Mouse (Mus musculus) midbrain, embryonic 10.5 days (tissue): ENCODE measurements around the gene Tnfrsf1b. TPM values are rescaled to one million over a fixed set of nuclear protein-coding genes. Genes with fewer than 3 reads are reported as not detected.
A peak's percentile ranks its signal among the peaks of the same experiment; 100 is the strongest.

Experiments used
- DNase-seq: peaks from one replicate; pipeline ENCODE4 v3.0.0-alpha.2; 2017; ENCODE audit warnings: low spot score
- H3K27ac ChIP-seq: fragments of 300-500 bp; sonication (generic); replicated peaks from 2 replicates; pipeline ENCODE4 v1.5.1; 2016; ENCODE audit warnings: mild to moderate bottlenecking
- H3K27me3 ChIP-seq: fragments of 300-500 bp; sonication (generic); 2 replicates; pipeline ENCODE4 v1.6.1; 2016; ENCODE audit warnings: low read depth, mild to moderate bottlenecking; ENCODE audit not compliant: poor library complexity, severe bottlenecking
- H3K36me3 ChIP-seq: fragments of 300-500 bp; sonication (generic); 2 replicates; pipeline ENCODE4 v1.6.1; 2016; ENCODE audit warnings: mild to moderate bottlenecking, moderate library complexity
- H3K4me1 ChIP-seq: fragments of 300-500 bp; sonication (generic); 2 replicates; pipeline ENCODE4 v1.6.1; 2016
- H3K4me3 ChIP-seq: fragments of 300-500 bp; sonication (generic); 2 replicates; pipeline ENCODE4 v1.5.1; 2016; ENCODE audit warnings: mild to moderate bottlenecking, moderate library complexity
- H3K9me3 ChIP-seq: fragments of 300-500 bp; sonication (generic); replicated peaks from 2 replicates; pipeline ENCODE4 v1.6.1; 2016; ENCODE audit warnings: mild to moderate bottlenecking
- WGBS: fragments of 180-500 bp; shearing (Covaris S2); methylation state at CpG from one replicate; pipeline ENCODE4 v1.1.7; 2016; 5-methylcytosine and 5-hydroxymethylcytosine counted together
- polyA plus RNA-seq: library from polyadenylated mRNA; unstranded; fragments of >200 nt; fragmentation: Nextera tagmentation; extraction: Ambion mirVana; gene quantifications from 2 replicates; pipeline ENCODE4 v1.2.1, GENCODE M21; 2016

Gene Tnfrsf1b
- polyA plus RNA-seq, 1 experiment from 2014 or later: 2.6 TPM

DNA sequence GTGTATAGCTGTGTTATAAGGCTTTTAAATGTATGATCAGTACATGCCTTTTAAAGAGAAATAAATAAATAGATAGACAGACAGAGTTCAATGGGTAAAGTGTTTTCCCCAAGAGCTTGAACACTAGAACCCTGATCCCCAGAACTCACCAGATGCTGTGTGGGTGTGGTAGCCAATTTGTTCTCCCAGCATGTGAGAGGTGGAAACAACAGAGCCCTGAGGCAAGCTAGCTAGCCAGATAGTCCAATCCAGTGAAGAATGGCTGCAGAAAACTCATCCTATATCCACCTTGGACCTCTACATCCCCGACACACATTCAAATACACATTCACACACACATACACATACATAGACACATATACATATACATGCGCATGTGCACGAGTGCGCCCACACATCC lies 4.9 kb upstream of the Tnfrsf1b start:
- H3K36me3 ChIP-seq: no peaks in the 10 kb centered on the region
- no peak for DNase-seq
- 93% methylated on average over 4 of the region's 4 CpGs for WGBS

DNA sequence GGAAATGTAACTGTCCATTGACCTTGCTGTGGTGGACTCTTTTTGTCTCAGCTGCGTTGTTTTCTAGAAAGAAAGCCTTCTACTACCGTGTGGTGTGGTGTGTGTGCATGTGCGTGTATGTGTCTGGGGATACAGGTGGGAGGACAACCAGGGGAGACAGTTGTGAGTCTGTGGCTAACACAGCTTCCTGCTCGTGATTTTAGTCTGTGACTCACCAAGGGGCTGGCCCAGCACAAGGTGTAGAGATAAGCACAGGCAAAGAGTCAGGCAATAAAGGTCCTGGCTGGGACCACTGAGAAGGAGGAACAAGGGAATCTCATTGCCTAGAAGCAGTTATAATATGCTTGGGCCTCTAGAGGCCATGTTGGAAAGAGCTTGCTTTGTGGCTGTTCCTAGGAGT lies 3.3 kb upstream of the Tnfrsf1b start:
- 86% methylated on average over 4 of the region's 4 CpGs for WGBS
- no peak for DNase-seq
- Histone ChIP-seq H3K4me3 (no peak overlapping the region), H3K36me3 (no peaks in the 10 kb centered on the region), H3K9me3 (no peaks in the 10 kb centered on the region), H3K27me3 (peaks cover 35% of the 10 kb centered on the region), H3K27ac (no peak overlapping the region), H3K4me1 (peaks cover 14% of the 10 kb centered on the region)

More for the DNA sequence above, 4.9 kb upstream of the Tnfrsf1b start:
- Histone ChIP-seq H3K4me3 (no peak overlapping the region), H3K27ac (no peak overlapping the region), H3K27me3 (peaks cover 20% of the 10 kb centered on the region), H3K4me1 (peaks cover 5% of the 10 kb centered on the region), H3K9me3 (no peaks in the 10 kb centered on the region)

DNA sequence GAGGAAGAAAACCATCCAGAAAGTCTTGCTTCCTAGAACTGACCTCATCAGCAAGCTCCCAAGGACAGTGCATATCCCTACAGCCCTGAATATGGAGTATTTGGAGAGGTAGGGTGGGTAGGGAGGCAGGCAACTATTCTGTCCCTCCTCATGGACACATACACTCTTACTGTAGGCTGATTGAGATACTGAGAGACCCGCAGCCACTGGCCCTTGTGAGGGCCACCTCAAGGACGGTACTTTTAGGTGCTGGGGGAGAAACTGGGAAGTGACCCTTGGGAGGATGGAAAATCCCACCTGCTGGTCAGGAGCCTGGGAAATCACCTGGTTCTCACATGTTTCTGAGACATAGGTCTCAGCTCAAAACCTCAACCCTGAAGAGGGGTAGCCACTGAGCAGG lies 886 bp upstream of the Tnfrsf1b start:
- DNase-seq: no peak
- H3K4me3 ChIP-seq: no peak overlapping the region
- peaks cover 14% of the 10 kb centered on the region for H3K4me1 ChIP-seq
- H3K27ac ChIP-seq: no peak overlapping the region
- H3K36me3 ChIP-seq: no peaks in the 10 kb centered on the region
- WGBS: 70% methylated on average over 2 of the region's 2 CpGs
- peaks cover 42% of the 10 kb centered on the region for H3K27me3 ChIP-seq
- H3K9me3 ChIP-seq: no peaks in the 10 kb centered on the region

DNA sequence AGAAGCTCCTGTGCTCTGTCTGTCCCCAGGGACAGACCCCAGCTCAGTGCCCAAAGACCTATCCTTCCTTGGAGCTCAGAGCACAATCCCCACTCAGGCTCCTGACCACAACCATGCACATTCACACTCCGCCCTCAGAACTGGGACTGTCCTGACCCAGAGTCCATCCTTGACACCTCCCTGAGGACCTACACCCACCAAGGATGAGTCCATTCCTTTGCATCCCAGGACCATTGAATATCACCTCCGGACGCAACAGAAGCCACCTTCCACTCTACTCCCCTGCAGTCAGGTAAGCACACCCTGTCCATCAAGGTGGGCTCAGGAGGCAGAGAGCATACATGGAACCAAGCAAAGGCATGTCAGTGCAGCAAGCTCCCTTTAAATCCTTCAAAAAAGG lies 1.1 kb downstream of the Tnfrsf1b start:
- DNase-seq: no peak
- Histone ChIP-seq H3K27me3 (peaks cover 42% of the 10 kb centered on the region), H3K27ac (no peak overlapping the region), H3K9me3 (no peaks in the 10 kb centered on the region), H3K4me3 (peak overlapping the region; percentile 62), H3K36me3 (no peaks in the 10 kb centered on the region), H3K4me1 (peaks cover 14% of the 10 kb centered on the region)
- WGBS: 89% methylated on average over 3 of the region's 3 CpGs

DNA sequence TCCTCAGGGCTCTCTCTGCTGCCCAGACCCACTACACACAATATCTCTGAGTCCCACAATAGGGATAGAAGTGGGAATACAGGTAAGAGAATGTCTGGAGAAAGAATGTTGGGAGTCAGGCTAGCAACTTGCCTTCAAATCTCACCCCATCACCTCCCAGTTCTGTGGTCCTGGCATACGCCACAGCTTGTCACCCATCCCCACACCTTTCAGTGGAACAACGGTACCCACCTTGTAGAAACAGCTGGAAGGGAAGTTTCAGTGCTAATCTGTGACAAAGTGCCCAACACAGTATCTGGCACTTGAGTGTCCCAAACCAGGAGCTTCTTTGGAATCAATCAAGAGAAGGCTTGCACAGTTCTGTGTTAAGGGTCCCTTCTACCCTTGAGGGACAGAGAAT lies 2.0 kb downstream of the Tnfrsf1b start:
- no peaks in the 10 kb centered on the region for H3K36me3 ChIP-seq
- no peak for DNase-seq
- WGBS: 92% methylated on average over 2 of the region's 2 CpGs
- peaks cover 14% of the 10 kb centered on the region for H3K4me1 ChIP-seq
- no peak overlapping the region for H3K4me3 ChIP-seq
- peaks cover 42% of the 10 kb centered on the region for H3K27me3 ChIP-seq
- no peak overlapping the region for H3K27ac ChIP-seq
- no peaks in the 10 kb centered on the region for H3K9me3 ChIP-seq

DNA sequence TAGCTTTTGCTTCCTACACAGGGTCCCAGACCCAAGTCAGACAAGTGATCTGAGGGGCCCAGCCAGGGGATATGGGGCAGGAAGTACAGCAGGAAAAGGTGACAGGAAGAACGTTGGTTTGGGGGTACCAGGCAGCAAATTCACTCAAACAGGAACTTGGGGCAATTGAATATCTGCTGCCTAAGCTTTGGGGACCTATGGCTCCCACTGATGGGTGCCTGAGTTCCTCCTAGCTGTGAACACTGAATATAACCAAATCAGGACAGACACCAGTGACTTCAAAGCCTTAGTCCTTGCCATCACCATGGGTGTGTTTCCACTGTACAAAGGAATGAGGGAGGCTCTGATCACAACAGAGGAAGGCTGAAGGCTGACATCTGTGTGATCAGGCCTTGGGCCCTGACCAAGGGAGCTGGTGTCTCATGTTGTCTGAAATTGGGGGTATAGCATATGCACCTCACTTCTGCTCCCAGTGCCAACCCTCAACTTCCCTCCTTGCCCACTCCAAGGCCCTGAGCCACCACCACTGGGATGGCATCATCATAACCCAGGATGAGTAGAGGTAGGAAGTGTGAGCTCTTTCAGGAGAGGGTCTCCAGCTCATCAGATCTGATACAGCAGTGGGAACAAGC lies 3.8 kb downstream of the Tnfrsf1b start:
- WGBS: 60% methylated on average over 1 of the region's 1 CpGs
- Histone ChIP-seq H3K36me3 (no peaks in the 10 kb centered on the region), H3K9me3 (no peaks in the 10 kb centered on the region), H3K27me3 (peaks cover 35% of the 10 kb centered on the region), H3K27ac (no peak overlapping the region), H3K4me3 (no peak overlapping the region), H3K4me1 (peaks cover 14% of the 10 kb centered on the region)
- DNase-seq: no peak

DNA sequence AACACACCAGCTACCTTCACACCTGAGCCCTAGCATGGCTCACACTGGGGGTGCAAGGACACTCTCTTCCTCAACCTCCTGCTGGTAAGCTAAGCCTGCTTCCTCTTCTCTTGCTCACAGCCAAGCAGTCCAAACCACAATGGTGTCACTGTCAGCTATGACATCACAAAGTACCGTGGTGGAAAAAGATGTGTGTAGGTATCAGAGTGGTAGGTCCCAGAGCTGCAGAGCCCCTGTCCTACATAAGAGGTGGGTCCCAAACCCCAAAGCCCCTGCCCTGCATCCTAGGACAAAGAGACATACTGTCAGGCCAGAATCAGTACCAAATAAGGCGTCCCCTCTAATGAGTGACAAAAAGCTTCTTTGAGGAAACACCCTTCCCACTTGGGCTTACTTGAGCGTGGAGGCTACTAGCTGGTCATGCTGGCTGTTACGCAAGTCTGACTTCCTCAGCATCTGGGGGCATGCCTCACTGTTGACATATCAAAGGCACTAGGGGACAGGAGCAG lies 5.9 kb downstream of the Tnfrsf1b start:
- no peak overlapping the region for H3K27ac ChIP-seq
- H3K27me3 ChIP-seq: peaks cover 14% of the 10 kb centered on the region
- 73% methylated on average over 4 of the region's 4 CpGs for WGBS
- H3K4me1 ChIP-seq: peaks cover 2% of the 10 kb centered on the region; the same call in 1 of the 2 replicates
- no peak overlapping the region for H3K4me3 ChIP-seq
- H3K9me3 ChIP-seq: no peaks in the 10 kb centered on the region
- DNase-seq: no peak
- H3K36me3 ChIP-seq: no peaks in the 10 kb centered on the region

DNA sequence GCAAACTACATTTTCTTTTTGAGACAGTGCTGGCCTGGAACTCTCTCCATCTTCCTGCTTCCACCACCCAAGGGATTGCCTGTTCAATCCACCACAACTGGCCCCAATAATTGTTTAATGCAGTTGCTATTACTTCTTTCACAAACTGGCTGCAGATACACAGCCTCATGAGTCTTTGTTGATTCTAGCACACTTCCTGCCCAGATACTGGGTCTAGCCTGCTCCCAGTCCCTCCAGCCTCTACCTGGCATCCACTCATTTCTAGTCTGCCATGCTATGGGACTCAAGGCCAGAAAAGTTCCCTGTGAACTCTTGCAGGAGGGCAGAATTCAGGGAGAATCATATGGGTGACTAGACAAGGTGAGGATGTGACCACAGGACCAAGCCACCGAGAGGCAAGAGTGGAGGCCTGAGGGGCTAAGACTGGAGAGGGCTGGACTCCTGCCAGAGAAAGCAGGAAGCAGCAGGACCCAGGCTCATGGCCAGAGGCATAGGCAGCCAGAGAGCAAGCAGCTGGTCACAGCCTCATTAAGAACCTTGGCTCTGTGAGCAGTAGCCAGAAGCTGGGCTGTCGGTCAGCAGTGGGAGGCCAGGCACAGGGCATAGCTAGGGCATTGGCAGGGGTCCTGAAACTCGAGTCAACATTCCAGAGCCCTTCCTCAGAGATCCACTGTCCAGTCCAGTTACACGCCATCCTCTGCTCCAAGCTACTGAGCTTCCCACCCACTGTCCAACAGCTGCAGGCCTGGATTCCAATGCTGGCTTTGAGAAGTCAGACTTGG lies 7.4 kb downstream of the Tnfrsf1b start:
- no peak for DNase-seq
- WGBS: 72% methylated on average over 4 of the region's 4 CpGs
- H3K36me3 ChIP-seq: no peaks in the 10 kb centered on the region
- no peaks in the 10 kb centered on the region for H3K27me3 ChIP-seq
- H3K27ac ChIP-seq: no peak overlapping the region
- no peaks in the 10 kb centered on the region for H3K4me1 ChIP-seq
- no peaks in the 10 kb centered on the region for H3K9me3 ChIP-seq
- H3K4me3 ChIP-seq: no peak overlapping the region

DNA sequence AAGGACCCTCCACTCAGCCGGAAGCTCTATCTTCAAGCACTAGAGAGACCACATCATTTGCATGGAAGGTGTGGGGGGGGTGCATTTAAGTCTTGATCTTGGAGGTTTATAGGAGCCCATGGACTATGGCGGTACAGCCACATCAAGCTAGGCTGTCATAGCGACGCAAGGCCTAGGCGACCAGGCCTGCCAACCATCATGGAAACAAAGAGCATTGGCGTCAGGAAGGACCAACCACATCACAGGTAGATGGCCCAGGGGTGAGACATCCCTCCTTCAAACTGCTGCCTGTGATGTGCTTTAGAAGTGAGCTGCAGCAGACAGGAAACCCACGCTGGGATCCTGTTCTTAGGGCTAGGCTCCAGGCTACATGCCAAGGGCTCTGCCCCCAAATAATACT lies 10.6 kb downstream of the Tnfrsf1b start:
- Histone ChIP-seq H3K27me3 (no peaks in the 10 kb centered on the region), H3K9me3 (no peaks in the 10 kb centered on the region), H3K27ac (no peak overlapping the region), H3K36me3 (no peaks in the 10 kb centered on the region), H3K4me1 (peaks cover 13% of the 10 kb centered on the region), H3K4me3 (no peak overlapping the region)
- WGBS: 95% methylated on average over 7 of the region's 7 CpGs
- DNase-seq: no peak

DNA sequence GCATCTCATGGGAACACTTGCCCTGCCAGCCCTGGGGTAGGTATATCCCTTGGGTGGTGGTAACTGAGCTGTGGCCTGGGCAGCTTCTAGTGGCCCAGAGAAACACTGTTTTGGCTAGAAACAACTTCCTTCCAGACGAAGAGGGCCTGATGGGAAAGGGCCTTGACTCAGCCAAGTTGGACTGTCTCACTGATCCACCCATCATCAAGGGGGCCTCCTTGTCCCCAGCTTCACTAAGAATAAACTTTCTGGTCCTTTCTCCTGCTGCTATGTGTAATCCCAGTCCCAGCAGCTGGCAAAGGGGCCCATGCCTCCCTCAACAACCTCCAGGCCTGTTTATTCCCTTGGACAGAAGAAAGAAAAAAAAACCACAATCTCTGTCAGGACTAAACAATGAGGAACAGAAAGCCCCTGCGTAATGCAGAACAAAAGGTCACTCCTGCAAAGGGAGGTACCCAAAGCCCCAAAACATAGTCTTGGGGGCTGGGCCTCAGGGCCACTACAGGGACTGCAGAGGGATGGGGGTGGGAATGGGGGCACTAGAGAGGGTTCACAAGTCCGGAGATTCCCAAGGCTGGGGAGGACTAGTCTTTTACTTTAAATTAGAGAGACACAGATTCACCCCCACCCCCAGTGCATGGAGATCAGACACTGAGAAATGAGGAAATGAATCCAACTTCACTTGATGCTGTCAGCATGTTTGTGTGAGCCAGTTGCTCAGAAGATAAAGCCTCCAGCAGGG lies 13.0 kb downstream of the Tnfrsf1b start:
- H3K27me3 ChIP-seq: no peaks in the 10 kb centered on the region
- WGBS: 44% methylated on average over 3 of the region's 3 CpGs
- no peak for DNase-seq
- H3K4me3 ChIP-seq: no peak overlapping the region
- H3K36me3 ChIP-seq: no peaks in the 10 kb centered on the region
- no peaks in the 10 kb centered on the region for H3K9me3 ChIP-seq
- peaks cover 13% of the 10 kb centered on the region for H3K4me1 ChIP-seq
- H3K27ac ChIP-seq: peak overlapping the region; percentile 61

DNA sequence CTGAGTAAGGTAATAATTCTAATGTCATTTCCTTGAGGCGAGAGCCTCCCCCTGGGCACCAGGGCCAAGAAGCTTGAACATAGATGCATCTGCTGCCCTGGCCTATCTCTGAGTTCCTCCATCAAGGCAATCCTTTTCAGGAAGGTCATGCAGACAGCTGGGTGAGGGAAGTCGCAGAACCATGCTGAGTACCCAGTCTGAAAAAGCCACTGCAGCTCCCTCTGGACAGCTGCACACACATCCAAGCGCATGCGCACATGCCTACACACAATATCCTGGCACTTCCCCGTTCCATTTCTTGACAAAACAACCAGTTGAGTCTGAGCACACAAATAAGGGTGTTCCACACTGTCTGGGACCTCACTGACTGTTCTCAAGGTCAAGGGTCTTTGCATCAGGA lies 14.9 kb downstream of the Tnfrsf1b start:
- WGBS: 92% methylated on average over 5 of the region's 5 CpGs
- H3K36me3 ChIP-seq: no peaks in the 10 kb centered on the region
- no peak overlapping the region for H3K27ac ChIP-seq
- no peak for DNase-seq
- H3K4me3 ChIP-seq: no peak overlapping the region
- H3K27me3 ChIP-seq: no peaks in the 10 kb centered on the region
- no peaks in the 10 kb centered on the region for H3K9me3 ChIP-seq
- H3K4me1 ChIP-seq: peaks cover 13% of the 10 kb centered on the region

DNA sequence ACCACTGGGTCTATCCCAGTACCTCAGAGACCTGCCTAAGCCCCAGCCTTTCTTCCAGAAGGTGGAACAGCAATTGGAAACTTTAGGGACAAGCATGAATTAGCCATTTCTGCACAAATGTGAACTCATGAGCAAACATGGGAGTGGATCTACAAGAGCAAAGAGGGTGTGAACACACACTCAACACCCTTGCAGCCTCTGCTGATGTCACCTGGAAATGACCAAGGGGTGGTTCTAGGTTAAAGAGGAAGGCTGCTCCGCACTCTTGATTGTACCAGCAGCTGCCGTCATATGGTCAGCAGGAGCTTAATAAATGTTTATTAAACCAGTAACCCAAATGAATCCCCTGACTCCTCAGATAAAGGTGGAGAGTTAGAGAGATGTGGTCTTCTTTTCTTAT lies 16.0 kb downstream of the Tnfrsf1b start:
- Histone ChIP-seq H3K4me3 (no peak overlapping the region), H3K27ac (no peak overlapping the region), H3K27me3 (no peaks in the 10 kb centered on the region), H3K4me1 (peaks cover 13% of the 10 kb centered on the region), H3K9me3 (no peaks in the 10 kb centered on the region), H3K36me3 (no peaks in the 10 kb centered on the region)
- no peak for DNase-seq
- 93% methylated on average over 2 of the region's 2 CpGs for whole genome bisulfite sequencing
